Mouse (Mus musculus) left cerebral cortex, postnatal 14 days (tissue): ENCODE data around the gene Fam20c. TPM values are rescaled to one million over a fixed set of nuclear protein-coding genes. Genes with fewer than 3 reads are reported as not detected.

Experiments
- DNase-seq, 2 experiments: peaks; one replicate each; pipeline ENCODE4 v3.0.0; 2021 to 2022; ENCODE audit warnings: low spot score in 2 of 2, mixed read lengths in 1 of 2
- intact Hi-C: fragments of 180-260 bp; cut with DNase I; formaldehyde crosslinking; loops from one replicate; pipeline ENCODE4 v1.15.1; 2025
- total RNA-seq, 2 experiments: library from RNA; stranded (reverse); gene quantifications; 2 replicates each; pipeline ENCODE4 v1.2.3; 2021

The Fam20c gene
- total RNA-seq, 2 experiments from 2014 or later: 37.9 to 42.1 TPM

GRCm38 (mm10) chr5:138857010-138857617 lies 102.8 kb downstream of the Fam20c start:
- intact Hi-C loops: loop anchor here (5.0 kb wide), 1 partner anchor 140 kb away; the partner anchor contains the start of gene Pdgfa
- peak; percentile 86 to 87 for DNase-seq

GRCm38 (mm10) chr5:138857811-138858251 lies 103.5 kb downstream of the Fam20c start:
- intact Hi-C loops: loop anchor here (5.0 kb wide), 1 partner anchor 139 kb away; the partner anchor contains the start of gene Pdgfa
- DNase-seq: no peak

Other genes starting within 250 kb of the Fam20c start
- gene 1700123K08Rik, start 189.8 kb upstream of the Fam20c start, total RNA-seq: not detected
- gene Zfp68, start 134.8 kb upstream of the Fam20c start, total RNA-seq: 10 to 100 TPM; 22.8 to 26.6 TPM
- 10 to 100 TPM; 11.5 to 12.3 TPM for gene A430033K04Rik, start 131.7 kb upstream of the Fam20c start, total RNA-seq
- not detected for gene Gm5294, start 65.6 kb downstream of the Fam20c start, total RNA-seq
- 10 to 100 TPM; 52.1 to 57.9 TPM for gene Pdgfa, start 242.9 kb downstream of the Fam20c start, total RNA-seq